Mouse (Mus musculus) bone marrow, adult 2 months (tissue): ENCODE data around the gene Aak1.

Experiments used
- CTCF ChIP-seq: fragments of 200-500 bp; IDR thresholded peaks from 2 replicates; pipeline ENCODE4 v1.5.1; 2011; ENCODE audit warnings: low read length, control low read depth; ENCODE audit not compliant: control insufficient read depth, insufficient read depth
- POLR2A ChIP-seq: fragments of 200-500 bp; IDR thresholded peaks from 2 replicates; pipeline ENCODE4 v1.6.1; 2011; ENCODE audit warnings: low read depth, mild to moderate bottlenecking, control low read depth, low read length, borderline replicate concordance; ENCODE audit not compliant: control insufficient read depth

DNA sequence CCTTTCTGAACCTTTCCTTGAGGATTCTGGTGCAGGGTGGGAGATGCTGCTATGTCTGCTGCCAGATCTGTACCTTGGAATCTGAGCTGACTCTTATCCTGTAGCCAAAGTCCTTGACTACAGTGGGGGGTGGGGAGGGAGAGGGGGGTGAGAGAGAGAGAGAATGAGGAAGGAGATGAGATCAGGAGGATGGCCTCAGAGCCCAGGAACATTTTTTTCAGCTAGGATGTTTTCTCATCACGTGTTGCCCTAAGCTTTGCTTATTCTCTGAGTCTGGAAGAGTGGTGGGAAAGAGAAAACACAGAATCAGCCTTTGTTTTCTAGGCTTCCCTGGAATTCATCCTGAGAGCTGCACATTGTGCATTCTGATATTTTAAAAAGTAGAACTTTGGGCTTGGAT, 2.2 kb downstream of the Aak1 start:
- TF ChIP-seq CTCF, result no peak
- no peak for TF ChIP-seq POLR2A
